Mouse (Mus musculus): ENCODE data around the gene Lrrc8b. TPM values are rescaled to one million over a fixed set of nuclear protein-coding genes. Genes with fewer than 3 reads are reported as not detected.

Lrrc8b gene
- total and polyA plus RNA-seq, 3 experiments, result 7.4 to 14.0 TPM; not detected in 1

DNA sequence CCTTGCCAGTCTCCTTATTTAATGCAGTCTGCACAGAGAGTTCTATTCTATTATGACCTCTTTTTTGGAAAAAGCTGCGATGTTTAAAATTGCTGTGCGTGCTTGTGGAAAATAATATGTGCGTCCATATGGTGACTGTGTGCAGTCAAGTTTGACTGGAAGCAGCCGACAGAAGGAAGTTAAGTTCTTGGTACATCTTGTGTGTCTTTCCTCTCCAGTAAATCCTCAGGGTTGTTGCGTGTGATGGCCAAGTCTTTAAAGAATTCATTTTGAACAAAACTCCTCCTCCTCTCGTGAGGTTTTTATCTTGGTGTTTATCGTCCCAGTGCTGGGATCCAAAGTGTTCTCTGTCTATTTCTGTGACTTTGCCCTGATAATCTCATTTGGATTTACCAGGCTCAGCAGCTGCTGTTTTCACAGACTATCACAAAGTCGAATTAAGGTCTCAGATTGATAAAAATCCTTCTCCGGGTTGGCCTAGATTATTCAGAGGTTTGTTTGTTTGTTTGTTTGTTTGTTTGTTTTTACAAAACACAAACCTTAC, 25.5 kb downstream of the Lrrc8b start:
- no peaks in the 10 kb centered on the region for H3K9me3 ChIP-seq (replicated peaks; ENCODE audit: insufficient read depth, low read length)
- no peaks in the 10 kb centered on the region for H3K27me3 ChIP-seq (ENCODE audit: control insufficient read depth in 1 of 2, insufficient read depth in 2 of 2, low read length in 2 of 2)
- H3K36me3 ChIP-seq (ENCODE audit: control insufficient read depth in 1 of 2, insufficient read depth in 2 of 2, low read length in 2 of 2), result peaks cover 0 to 38% of the 10 kb centered on the region in 2 experiments; a peak in 2 of 4 replicates
- no peak for DNase-seq (ENCODE audit: low read depth, low spot score)
- H3K79me2 ChIP-seq (ENCODE audit: control insufficient read depth, insufficient read depth, low read length, poor library complexity), result peaks cover 8% of the 10 kb centered on the region; the same call in 1 of the 2 replicates
- no peak overlapping the region for H3K27ac ChIP-seq (ENCODE audit: control insufficient read depth, low read depth, low read length)
- H3K9ac ChIP-seq (ENCODE audit: control insufficient read depth, low read depth, low read length, poor library complexity, severe bottlenecking), result no peak overlapping the region
- no peak overlapping the region for H3K4me3 ChIP-seq (ENCODE audit: control insufficient read depth in 1 of 2, insufficient read depth in 1 of 2, low read depth in 2 of 2, low read length in 2 of 2)
- TF ChIP-seq RCOR1 (IDR thresholded peaks at IDR 0.05; ENCODE audit: low read depth, low read length) (peak; percentile 62), UBTF (IDR thresholded peaks at IDR 0.05; ENCODE audit: borderline replicate concordance, insufficient read depth, low read depth, low read length) (no peak), USF1 (IDR thresholded peaks at IDR 0.05; ENCODE audit: low read depth, low read length) (no peak), BHLHE40 (IDR thresholded peaks at IDR 0.05; ENCODE audit: borderline replicate concordance, low read depth, low read length) (peak; percentile 73; the same call in 1 of the 2 replicates), ETS1 (IDR thresholded peaks at IDR 0.05; ENCODE audit: low read depth, low read length) (peak; percentile 23; the same call in 1 of the 2 replicates), TCF12 (IDR thresholded peaks at IDR 0.05; ENCODE audit: low read depth, low read length) (0 out of 2 replicates have a peak, but pooled peaks have one; percentile 17), SIN3A (IDR thresholded peaks at IDR 0.05; ENCODE audit: low read length) (no peak), GATA1 (IDR thresholded peaks at IDR 0.05; ENCODE audit: low read depth, low read length) (0 out of 2 replicates have a peak, but pooled peaks have one; percentile 27), TAL1 (IDR thresholded peaks at IDR 0.05; ENCODE audit: low read length) (no peak), KAT2A (conservative IDR thresholded peaks at IDR 0.05; ENCODE audit: low read depth, low read length) (no peak)
- H3K4me1 ChIP-seq (ENCODE audit: control insufficient read depth in 1 of 2, insufficient read depth in 2 of 2, low read length in 2 of 2), result peaks cover 8 to 38% of the 10 kb centered on the region in 2 experiments

DNA sequence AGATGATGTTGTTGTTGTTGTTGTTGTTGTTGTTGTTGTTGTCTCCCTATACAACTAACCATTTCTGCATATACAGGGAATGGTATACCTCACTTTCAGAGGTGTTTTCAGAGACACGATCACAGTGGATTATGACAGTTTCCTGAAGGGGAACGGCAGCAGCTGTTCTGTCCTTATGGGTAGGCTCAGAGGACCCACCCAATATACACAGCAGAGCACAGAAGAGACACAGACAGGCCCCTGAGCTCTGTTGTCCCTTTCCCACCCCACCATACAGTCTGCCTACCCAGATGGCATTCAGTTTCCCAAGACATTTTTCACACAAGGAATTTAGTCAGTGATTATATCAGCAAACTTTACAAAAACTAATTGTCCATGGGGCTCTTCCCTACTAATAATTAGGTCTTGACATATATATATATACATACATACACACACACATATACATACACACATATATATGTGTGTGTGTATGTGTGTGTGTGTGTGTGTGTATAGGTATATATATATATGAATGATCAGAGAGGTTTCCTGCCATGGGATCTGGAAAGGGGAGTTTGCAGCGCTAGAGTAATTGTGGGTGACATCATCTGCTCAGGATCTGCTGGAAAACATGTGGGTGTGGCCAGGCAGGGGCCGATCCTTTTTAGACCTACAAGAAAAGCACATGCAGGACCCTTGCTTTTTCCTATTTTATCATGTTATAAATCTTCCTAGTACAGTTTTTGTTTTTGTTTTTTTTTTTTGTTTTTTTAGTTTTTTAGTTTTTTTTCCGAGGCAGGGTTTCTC, 26.8 kb downstream of the Lrrc8b start:
- no peak for TF ChIP-seq CHD2 (IDR thresholded peaks at IDR 0.05; ENCODE audit: low read length)
- no peak for TF ChIP-seq ZKSCAN1 (IDR thresholded peaks at IDR 0.05; ENCODE audit: low read depth, low read length)
- TF ChIP-seq UBTF (IDR thresholded peaks at IDR 0.05; ENCODE audit: borderline replicate concordance, insufficient read depth, low read depth, low read length), result no peak
- no peak for TF ChIP-seq BHLHE40 (IDR thresholded peaks at IDR 0.05; ENCODE audit: borderline replicate concordance, low read depth, low read length)
- no peak for TF ChIP-seq CTCF (IDR thresholded peaks at IDR 0.05 in 2 of 3, conservative IDR thresholded peaks at IDR 0.05 in 1 of 3; ENCODE audit: control insufficient read depth in 1 of 3, insufficient read depth in 1 of 3, low read depth in 2 of 3, low read length in 3 of 3, poor library complexity in 1 of 3, severe bottlenecking in 1 of 3)
- no peak for TF ChIP-seq ELF1 (IDR thresholded peaks at IDR 0.05; ENCODE audit: low read depth, low read length)
- no peak for TF ChIP-seq SMC3 (IDR thresholded peaks at IDR 0.05; ENCODE audit: low read depth, low read length)
- no peak for TF ChIP-seq CHD1 (IDR thresholded peaks at IDR 0.05; ENCODE audit: low read depth, low read length)
- no peak for TF ChIP-seq MEF2A (IDR thresholded peaks at IDR 0.05; ENCODE audit: extremely low read depth, insufficient replicate concordance, low read depth, low read length, poor library complexity, severe bottlenecking)
- TF ChIP-seq USF2 (IDR thresholded peaks at IDR 0.05; ENCODE audit: borderline replicate concordance in 1 of 2, insufficient read depth in 1 of 2, low read depth in 1 of 2, low read length in 2 of 2), result no peak
- no peak for TF ChIP-seq POLR2AphosphoS5 (IDR thresholded peaks at IDR 0.05; ENCODE audit: borderline replicate concordance, low read depth, low read length)
- no peak for TF ChIP-seq NELFE (IDR thresholded peaks at IDR 0.05; ENCODE audit: low read depth, low read length)
- TF ChIP-seq ETS1 (IDR thresholded peaks at IDR 0.05; ENCODE audit: low read depth, low read length), result no peak
- no peak for TF ChIP-seq MYC (IDR thresholded peaks at IDR 0.05; ENCODE audit: low read depth, low read length)
- Histone ChIP-seq H3K4me1 (ENCODE audit: control insufficient read depth in 1 of 2, insufficient read depth in 2 of 2, low read length in 2 of 2) (peaks cover 4 to 30% of the 10 kb centered on the region in 2 experiments; a peak in 3 of 4 replicates), H3K27me3 (ENCODE audit: control insufficient read depth in 1 of 2, insufficient read depth in 2 of 2, low read length in 2 of 2) (no peaks in the 10 kb centered on the region), H3K9ac (ENCODE audit: control insufficient read depth, low read depth, low read length, poor library complexity, severe bottlenecking) (no peak overlapping the region), H3K79me2 (ENCODE audit: control insufficient read depth, insufficient read depth, low read length, poor library complexity) (peaks cover 8% of the 10 kb centered on the region; the same call in 1 of the 2 replicates), H3K4me3 (ENCODE audit: control insufficient read depth in 1 of 2, insufficient read depth in 1 of 2, low read depth in 2 of 2, low read length in 2 of 2) (no peak overlapping the region), H3K27ac (ENCODE audit: control insufficient read depth, low read depth, low read length) (no peak overlapping the region), H3K9me3 (replicated peaks; ENCODE audit: insufficient read depth, low read length) (no peaks in the 10 kb centered on the region), H3K36me3 (ENCODE audit: control insufficient read depth in 1 of 2, insufficient read depth in 2 of 2, low read length in 2 of 2) (peaks cover 0 to 30% of the 10 kb centered on the region in 2 experiments; a peak in 2 of 4 replicates)
- no peak for DNase-seq (ENCODE audit: low read depth, low spot score)
